Mouse (Mus musculus): ENCODE data around the gene Efcab12. TPM values are rescaled to one million over a fixed set of nuclear protein-coding genes. Genes with fewer than 3 reads are reported as not detected.

The Efcab12 gene
- not detected for polyA plus RNA-seq (2014; fragmentation: Illumina TruSeq; extraction: RNeasy Lipid Tissue Mini Kit (QIAGEN cat#74804); ENCODE audit: low read depth, low replicate concordance)

DNA sequence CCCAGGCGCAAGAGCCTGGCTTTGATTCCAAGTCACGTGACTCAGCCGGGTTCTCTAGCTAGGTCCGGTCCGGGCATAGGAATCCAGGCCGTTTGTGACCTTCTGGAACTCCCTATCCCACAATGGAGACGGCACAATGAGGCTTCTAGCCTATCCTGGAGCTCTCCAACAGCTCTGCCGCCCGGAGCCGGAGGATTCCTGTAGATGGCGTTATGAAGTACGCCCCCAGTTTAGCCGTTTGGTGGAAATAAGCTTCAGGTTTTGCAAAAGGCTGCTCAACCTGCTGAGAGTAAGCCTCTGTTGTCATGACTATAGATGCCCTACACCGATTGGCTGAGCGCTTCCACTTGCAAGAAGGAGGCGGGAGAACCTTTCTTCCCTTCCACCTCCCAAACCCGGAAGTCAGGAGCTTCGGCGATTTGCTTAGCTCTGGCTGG lies at the start of gene Efcab12:
Gene Efcab12 (minus strand): TSS at position 252 of the 437 bp plus-strand sequence.

DNA sequence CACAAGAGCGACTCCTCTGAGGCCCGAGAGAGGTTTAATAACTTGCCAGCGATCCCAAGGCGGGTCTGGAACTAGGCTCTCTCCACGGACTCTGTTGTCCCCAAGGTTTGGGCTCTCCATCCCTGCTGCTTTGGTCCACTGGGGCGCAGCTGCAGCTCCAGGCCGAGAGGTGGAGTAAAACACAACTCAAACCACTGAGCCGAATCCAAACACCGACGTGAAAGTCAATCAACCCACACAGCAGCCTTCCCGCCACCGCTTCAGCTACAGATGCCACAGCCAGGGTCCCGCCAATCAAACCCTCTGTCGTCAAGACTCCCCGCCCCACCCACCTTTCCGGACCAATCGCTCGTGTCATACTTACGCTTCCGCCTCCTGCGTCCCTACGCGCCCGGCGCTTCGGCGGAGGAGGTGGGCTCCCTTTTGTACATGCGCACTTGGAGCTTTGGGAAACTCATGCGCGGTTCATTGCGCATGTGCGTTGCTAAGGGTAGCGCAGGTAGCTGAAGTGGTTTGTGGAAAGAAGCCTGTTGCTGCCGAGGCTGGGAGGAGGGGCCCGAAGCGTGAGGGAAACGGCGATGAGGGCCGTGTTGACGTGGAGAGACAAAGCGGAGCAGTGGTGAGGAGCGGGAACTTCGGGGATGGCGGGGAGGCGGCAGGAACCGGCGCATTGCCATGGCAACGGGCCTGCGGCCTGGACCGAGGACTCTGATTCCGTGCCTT lies 15.0 kb upstream of the Efcab12 start, which contains the start of the genes Mbd4 and Ift122:
Gene Mbd4 (minus strand): TSS at position 281 of the 723 bp plus-strand sequence.
Gene Ift122 (plus strand): TSS at position 380 of the 723 bp plus-strand sequence.

DNA sequence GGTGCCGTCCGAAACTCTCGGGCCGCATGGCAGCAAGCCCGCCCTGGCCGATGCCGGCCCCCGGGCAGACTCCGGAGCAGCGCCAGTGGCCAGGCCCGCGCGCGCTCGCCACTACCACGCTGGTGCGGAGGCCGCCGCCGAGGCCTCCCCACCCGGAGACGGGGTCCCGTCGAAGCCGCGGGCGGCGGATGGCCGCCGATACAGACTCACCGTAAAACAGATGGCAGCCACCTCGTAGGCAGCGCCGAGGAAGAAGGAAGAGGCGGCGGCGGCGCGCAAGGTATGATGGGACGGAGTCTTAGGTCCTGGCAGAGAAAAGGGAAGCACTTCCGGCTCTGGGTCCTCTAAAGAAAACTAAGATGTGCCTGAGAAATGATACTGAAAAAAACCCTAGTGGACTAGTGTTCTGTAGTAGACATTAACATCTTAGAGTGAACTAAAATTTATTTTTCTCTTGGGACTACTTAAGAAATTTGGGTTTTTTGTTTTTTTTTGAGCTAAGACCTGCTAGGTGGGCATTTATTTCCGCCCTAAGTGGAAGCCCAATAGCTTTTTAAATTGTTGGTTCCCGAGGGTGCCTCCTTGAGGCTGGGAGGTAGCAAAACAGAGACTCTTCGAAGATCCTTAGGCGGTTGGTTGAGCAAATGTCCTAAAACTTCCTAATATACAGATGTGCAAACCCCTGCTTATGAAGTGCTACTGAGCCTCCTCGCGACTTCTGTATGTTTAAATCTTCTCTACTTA lies 29.6 kb downstream of the Efcab12 start, which contains the start of gene Rpl32:
Gene Rpl32 (minus strand): TSS at position 260 of the 744 bp plus-strand sequence.

DNA sequence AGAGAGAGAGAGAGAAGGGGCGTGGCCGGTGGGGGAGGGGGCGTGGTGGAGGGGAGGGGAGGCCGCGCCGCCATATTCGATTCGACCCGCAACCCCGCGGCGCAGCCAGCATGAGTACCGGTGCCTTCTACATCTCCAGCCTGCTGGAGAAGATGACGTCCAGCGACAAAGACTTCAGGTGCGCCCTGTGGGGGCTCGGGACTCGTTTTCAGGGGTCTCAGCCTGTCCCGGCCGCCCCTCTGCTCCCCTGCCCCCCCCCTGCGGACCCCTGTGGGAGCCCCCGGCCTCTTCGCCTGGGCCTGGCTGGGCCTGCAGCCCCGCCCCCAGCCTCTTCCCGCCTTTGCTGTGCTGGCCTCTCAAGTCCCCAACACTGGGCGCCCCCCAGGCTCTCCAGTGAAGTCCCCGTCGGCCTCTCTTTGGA lies 63.7 kb downstream of the Efcab12 start, which contains the start of gene Cand2:
Gene Cand2 (plus strand): TSS at position 38 of the 421 bp plus-strand sequence.

DNA sequence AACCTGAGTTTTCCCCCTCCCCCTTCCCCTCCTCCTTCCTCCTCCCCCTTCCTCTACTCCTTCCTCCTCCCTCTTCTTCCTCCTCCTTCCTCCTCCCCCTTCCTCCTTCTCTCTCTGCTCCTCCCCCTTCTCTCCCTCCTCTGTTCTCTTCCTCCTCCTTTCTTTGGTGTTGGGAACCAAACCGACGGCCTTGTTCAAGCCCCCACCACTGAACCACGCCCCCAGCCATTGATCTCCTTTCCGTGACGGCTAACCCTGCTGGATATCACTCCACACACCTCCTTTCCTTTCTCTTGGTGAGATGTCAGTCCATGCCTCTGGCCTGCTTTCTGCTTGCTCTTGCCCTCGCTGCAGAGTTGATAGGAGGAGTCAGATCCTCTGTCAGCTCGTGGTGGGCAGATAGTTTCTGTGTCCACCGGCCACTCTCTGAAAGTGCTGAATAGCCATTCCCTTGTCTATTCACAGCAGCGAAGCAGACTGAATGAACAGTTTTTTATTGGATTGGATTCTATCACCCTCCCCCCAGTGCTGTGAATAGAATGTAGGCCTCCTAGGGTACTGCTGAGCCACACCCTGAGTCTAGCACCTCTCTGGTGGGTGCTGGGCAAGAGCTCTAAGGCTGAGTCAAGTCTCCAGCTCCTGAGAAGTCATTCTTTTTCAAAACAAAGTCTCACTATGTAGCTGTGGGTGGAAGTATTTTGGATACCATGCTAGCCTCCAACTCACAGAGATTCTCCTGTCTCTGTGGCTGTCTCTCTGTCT lies 76.0 kb downstream of the Efcab12 start, which contains the start of gene Tmem40:
Gene Tmem40 (minus strand): TSS at position 416 of the 762 bp plus-strand sequence.

Other genes with a start within 250 kb of the Efcab12 start
- gene Mkrn2os, start 245.8 kb downstream of the Efcab12 start, polyA plus RNA-seq (2014; fragmentation: Illumina TruSeq; extraction: RNeasy Lipid Tissue Mini Kit (QIAGEN cat#74804); ENCODE audit: low read depth, low replicate concordance) = not detected
- gene Mkrn2, start 236.5 kb downstream of the Efcab12 start, polyA plus RNA-seq (2014; fragmentation: Illumina TruSeq; extraction: RNeasy Lipid Tissue Mini Kit (QIAGEN cat#74804); ENCODE audit: low read depth, low replicate concordance) = 15.7 TPM
- 34.9 TPM for gene Raf1, start 161.8 kb downstream of the Efcab12 start, polyA plus RNA-seq (2014; fragmentation: Illumina TruSeq; extraction: RNeasy Lipid Tissue Mini Kit (QIAGEN cat#74804); ENCODE audit: low read depth, low replicate concordance)
- not detected for gene Tmem40, start 76.0 kb downstream of the Efcab12 start, polyA plus RNA-seq (2014; fragmentation: Illumina TruSeq; extraction: RNeasy Lipid Tissue Mini Kit (QIAGEN cat#74804); ENCODE audit: low read depth, low replicate concordance)
- 5.2 TPM for gene Cand2, start 63.9 kb downstream of the Efcab12 start, polyA plus RNA-seq (2014; fragmentation: Illumina TruSeq; extraction: RNeasy Lipid Tissue Mini Kit (QIAGEN cat#74804); ENCODE audit: low read depth, low replicate concordance)
- 179 TPM for gene Rpl32, start 29.7 kb downstream of the Efcab12 start, polyA plus RNA-seq (2014; fragmentation: Illumina TruSeq; extraction: RNeasy Lipid Tissue Mini Kit (QIAGEN cat#74804); ENCODE audit: low read depth, low replicate concordance)
- gene Mbd4, start 15.0 kb upstream of the Efcab12 start, polyA plus RNA-seq (2014; fragmentation: Illumina TruSeq; extraction: RNeasy Lipid Tissue Mini Kit (QIAGEN cat#74804); ENCODE audit: low read depth, low replicate concordance) = 5.7 TPM
- gene Ift122, start 15.1 kb upstream of the Efcab12 start, polyA plus RNA-seq (2014; fragmentation: Illumina TruSeq; extraction: RNeasy Lipid Tissue Mini Kit (QIAGEN cat#74804); ENCODE audit: low read depth, low replicate concordance) = 13.0 TPM
- 0.17 TPM for gene Rho, start 93.3 kb upstream of the Efcab12 start, polyA plus RNA-seq (2014; fragmentation: Illumina TruSeq; extraction: RNeasy Lipid Tissue Mini Kit (QIAGEN cat#74804); ENCODE audit: low read depth, low replicate concordance)
- gene H1foo, start 106.5 kb upstream of the Efcab12 start, polyA plus RNA-seq (2014; fragmentation: Illumina TruSeq; extraction: RNeasy Lipid Tissue Mini Kit (QIAGEN cat#74804); ENCODE audit: low read depth, low replicate concordance) = not detected
- gene Plxnd1, start 156.6 kb upstream of the Efcab12 start, polyA plus RNA-seq (2014; fragmentation: Illumina TruSeq; extraction: RNeasy Lipid Tissue Mini Kit (QIAGEN cat#74804); ENCODE audit: low read depth, low replicate concordance) = 35.9 TPM

Data from adrenal gland, adult 10 weeks (tissue).